Mouse (Mus musculus): ENCODE measurements around the gene Dda1.
"Not testable (repeated sequence)": the region's sequence is repeated elsewhere in the genome, so short reads cannot be mapped to it uniquely, and the experiment has no call there.

Dda1 gene

DNA sequence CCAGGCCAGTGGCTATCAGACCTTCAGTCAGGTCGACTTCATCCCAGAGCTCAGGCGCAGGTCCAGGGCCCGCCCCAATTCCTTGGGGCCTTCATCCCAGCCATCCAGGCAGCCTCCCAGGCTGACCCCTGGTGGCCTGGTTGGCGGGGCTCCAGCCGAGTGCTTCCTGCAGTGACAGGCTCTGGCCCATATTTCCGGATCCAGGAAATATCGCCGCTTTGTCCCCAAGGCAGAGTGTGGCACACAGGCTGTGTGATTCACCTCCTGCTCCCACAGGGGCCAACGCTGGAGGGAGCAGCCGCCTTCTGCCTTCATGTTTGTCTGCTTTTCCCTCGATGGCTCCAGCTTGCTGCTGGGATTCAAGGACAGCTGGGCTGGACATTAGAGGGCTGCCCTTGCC lies 27.5 kb downstream of the Dda1 start:
- no peak for DNase-seq (ENCODE audit: low spot score)

DNA sequence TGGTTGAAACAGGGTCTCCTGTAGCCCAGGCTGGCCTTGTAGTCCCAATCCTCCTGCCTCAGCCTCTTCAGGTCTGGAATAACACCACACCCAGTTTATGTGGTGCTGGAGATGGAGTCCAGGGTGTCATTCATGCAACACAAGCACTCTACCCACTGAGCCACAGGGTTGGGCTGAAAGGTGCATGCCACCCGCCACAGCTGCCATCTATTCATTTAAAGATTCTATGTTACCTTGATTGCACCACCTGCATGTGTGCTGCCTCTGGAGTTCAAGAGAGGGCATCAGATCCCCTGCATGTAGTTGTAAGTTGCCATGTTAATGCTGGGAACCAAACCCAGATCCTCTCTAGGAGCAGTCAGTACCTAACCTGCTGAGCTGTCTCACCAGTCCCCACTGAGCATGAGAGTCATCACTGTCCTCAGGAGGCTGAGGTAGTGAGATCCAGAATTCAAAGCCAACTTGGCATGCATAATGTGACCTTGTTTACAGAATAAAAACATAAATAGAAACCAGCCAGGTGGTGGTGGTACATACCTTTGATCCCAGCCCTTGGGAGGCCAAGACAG lies 28.2 kb downstream of the Dda1 start:
- DNase-seq (ENCODE audit: low spot score): no peak

DNA sequence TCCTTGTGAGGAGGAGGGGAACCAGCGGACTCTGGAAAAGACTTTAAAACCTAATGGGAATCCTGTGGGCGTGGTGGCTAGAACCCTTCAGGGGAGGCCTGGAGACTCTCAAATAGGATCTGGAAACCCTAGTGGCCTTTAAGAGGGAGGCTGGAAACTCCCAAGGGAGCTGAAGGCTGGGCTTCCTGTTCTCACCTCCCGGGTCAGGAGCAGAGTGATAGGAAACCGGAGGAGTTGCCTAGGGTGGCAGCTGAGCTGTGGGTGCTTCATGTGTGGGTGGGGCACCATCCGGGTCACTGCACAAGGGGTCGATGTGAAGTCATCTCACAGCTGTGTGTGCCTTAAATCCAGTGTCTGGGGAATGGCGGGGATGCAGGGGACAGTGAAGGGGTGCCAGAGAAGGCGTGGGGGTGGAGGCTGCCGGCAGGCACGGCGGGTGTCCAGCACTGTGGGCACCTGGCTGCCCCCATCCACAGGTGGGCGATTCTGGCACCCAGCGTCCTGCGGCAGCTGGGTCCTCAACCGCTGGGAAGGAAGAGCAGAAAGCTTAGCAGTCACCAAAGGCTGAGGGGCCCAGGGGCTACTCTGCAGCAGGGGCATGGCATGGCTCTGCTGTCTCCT lies 29.0 kb downstream of the Dda1 start:
- no peak for DNase-seq (ENCODE audit: low spot score)

DNA sequence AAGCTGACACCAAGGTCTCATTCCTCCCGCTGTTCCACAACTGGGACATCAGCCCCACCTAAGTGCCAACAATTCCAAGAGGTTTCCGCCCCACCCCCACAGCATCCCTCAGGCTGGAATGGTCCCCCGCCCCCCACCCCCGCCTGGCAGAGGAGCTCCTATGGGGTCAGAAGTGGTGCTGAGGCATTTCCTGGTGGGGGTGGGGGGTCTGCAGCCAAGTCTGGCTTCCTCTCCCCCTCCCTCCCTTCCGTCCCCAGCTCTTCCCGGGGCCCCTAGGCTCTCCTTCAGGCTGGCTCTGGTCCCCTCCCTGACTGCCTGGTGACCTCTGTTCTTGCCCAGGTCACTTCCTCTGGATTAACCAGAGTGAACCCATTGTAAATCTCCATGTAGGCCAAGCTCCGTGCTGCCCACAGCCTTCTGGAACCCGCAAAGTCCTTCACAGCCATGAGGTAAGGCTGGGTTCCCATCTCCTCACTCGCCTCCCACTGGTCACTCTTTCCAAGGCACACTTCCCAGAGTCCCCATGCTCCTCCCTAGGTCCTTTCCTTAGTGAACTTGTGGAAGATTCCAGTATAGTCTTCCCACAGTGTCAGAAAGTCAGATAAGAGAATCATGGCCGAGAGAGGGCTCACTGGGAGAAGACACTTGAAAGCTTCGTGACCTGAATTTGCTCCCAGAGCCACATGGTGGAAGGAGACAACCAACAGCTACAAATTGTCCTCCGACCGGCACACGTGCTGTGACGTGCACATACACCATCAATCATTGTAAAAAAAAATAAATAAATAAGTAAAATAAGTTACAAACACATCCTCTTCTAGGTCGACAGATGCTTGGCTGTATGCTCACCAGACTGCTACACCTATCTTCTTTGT lies 30.1 kb downstream of the Dda1 start:
- DNase-seq (ENCODE audit: low spot score): no peak

DNA sequence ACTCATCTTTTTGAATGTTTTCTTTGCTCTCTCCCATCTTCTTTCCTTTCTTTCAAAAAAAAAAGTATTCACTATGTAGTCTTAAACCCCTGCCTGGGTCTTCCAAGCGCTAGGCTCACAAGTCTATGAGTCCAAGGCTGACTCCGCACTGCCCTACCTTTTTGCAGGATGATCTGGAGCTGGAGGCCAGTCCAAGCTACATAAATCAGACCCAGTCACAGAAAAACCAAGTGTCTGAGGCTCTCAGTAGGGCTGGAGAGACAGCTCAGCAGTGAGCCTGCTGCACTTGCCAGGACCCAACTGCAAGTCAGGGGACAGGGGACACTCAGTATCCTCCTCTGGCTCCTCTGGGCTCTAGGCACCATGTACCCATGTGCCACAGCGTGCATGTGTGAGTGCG lies 35.4 kb downstream of the Dda1 start:
- no peak for DNase-seq (ENCODE audit: low spot score)

DNA sequence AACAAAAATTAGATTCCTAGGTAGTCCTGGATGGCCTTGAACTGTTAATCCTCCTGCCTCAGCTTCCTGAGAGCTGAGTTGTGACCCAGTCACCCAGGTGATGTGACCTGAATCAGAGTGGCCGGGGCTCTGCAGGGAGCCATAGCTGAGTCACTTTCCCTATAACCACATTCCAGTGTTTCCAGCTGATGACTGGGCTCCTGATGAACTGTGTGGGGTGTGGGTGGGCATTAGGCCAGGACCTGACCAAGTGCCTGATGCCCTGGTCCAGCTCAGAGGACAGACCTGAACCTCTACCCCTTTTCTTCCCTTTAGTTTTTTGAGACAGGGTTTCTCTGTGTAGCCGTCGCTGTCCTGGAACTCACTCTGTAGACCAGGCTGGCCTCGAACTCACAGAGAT lies 36.3 kb downstream of the Dda1 start:
- no peak for DNase-seq (ENCODE audit: low spot score)

DNA sequence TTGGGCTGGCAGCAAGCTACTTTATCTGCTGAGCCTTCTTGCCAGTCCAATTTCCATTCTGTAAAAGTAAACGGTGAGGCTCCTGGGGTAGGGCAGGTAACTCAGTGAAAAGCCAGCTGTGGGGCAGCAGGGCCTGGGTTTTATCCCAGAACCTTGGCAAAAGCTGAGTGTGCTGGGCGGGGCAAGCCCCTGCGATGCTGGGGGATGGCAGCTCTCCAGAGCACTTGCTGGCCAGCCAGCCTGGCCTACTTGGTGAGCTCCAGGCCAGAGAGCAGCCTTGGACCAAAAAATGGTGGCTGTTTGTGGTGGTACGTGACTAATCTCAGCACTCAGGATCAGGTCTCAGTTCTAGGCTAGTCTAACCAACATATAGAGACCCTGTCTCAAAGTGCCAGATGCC lies 37.0 kb downstream of the Dda1 start:
- no peak for DNase-seq (ENCODE audit: low spot score)

DNA sequence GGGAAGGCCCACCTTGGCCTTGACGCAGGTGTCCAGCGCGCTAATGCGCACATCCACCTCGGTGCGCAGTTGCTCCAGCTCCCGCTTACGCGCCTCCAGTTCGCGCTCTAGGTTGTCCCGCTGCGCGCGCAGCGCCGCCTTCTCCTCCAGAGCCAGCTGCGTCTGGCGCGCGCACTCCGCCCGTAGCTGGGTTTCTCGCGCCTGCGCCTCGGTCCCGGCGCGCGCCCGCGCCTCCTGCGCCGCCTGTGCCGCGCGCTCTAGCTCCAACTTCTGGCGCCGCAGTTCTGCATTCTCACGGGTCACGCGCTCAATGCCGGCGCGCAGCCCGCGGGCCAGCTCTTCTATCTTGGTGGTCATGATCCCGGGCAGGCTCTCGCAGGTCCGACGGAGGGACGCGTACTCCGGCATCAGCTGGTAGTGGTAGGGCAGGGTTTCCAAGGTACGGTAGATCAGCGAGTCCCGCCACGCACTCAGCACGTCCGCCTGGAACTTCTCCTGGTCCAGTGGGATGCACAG lies 38.6 kb downstream of the Dda1 start:
- no peak for DNase-seq (ENCODE audit: low spot score)

DNA sequence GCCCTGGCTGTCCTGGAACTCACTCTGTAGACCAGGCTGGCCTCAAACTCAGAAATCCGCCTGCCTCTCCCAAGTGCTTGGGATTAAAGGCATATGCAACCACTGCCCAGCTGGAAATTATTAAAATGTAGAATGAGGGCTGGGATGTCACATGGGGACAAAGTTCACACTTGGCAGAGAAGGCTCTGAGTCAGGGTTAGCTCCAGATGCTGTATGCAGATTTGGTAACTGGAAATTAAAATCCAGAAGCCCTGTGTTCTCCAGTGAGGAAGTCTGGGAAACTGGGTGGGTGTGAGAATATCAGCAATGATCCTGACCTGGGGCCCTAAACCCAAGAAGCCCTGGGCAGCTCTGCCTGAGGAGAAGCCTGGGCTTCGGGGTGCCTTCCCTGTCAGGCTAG lies 40.3 kb downstream of the Dda1 start:
- DNase-seq (ENCODE audit: low spot score): no peak

DNA sequence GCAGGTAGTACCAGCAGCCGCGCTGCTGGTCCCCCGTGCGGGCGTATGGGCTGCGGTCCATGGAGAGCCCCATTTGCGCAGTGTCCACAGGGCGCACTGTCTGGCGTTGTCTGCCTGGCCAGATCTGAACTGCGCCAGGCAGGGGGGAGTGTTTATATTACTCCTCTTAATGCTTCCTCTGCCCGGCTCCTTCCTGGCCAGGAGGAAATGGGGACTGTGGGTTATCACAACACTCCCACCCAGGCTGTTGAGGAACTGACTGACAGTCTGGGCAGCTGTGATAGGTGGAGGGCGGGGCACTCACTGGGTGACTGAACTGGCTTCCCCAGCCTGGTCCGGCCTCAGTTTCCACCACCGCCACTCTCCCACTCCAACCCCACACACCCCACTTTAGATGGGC lies 42.6 kb downstream of the Dda1 start, which contains the start of gene Plvap:
Gene Plvap (minus strand): TSS at position 109 of the 400 bp plus-strand sequence.
- no peak for DNase-seq (ENCODE audit: low spot score)

DNA sequence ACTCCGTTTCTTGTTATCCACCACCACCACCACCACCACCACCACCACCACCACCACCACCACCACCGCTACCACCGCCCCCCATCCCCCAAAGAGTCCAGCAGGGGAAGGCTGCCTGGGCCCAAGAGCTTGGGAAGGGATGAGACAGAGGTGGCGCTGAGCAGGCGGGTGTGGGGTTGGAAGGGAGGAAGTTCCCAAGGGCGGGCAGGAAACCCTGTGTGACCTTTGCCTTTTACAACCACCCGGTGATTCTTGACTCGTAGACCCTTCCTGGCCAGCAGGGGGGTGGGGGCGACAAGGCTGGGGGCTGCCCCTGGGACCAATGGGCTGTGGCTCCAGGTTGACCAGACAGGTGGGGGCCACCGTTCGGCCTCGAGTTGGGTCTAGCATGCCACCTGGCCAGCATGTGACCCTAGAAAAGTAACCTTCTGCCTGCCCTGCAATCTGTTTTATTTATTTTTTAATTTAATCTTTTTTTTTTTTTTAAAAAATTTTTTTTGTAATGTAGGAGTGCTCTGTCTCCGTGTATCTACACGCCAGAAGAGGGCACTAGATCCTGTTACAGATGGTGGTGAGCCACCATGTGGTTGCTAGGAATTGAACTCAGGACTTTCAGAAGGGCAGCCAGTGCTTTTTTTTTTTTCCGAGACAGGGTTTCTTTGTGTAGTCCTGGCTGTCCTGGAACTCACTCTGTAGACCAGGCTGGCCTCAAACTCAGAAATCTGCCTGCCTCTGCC lies 44.2 kb downstream of the Dda1 start:
- DNase-seq (ENCODE audit: low spot score): no peak

DNA sequence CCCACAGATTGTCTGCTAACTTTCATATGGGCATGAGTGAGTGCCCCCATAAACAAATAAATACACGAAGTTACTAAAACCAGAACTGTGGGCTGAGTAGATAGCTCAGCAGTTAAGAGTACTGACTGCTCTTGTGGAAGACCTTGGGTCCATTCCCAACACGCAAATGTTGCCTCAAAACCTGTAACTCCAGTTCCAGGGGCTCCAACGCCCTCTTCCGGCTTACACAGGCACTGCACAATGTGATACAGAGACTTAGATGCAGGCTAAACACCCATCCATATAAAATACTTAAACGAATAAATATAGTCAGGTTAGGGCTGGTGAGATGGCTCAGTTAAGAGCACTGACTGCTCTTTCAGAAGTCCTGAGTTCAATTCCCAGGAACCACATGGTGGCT lies 46.0 kb downstream of the Dda1 start:
- DNase-seq (ENCODE audit: low spot score): no peak

DNA sequence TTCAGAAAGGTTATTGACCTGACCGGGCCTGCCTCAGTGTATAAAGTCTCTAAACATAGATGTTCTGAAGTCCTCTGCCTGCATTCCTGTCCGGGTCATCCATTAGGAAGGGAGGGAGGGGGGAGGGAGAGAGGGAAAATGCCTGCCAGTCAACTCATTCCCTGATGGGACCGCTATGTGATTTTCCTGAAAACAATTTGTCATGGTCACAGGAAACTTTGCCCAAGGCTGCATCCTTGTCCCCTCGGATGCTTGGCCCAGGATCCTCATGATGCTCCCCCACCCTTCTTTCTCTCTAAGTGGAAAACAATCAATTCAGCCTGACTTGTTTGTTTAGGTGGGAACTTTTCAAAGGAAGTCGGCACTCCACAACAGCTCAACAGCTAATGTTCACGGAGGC lies 47.8 kb downstream of the Dda1 start:
- no peak for DNase-seq (ENCODE audit: low spot score)

DNA sequence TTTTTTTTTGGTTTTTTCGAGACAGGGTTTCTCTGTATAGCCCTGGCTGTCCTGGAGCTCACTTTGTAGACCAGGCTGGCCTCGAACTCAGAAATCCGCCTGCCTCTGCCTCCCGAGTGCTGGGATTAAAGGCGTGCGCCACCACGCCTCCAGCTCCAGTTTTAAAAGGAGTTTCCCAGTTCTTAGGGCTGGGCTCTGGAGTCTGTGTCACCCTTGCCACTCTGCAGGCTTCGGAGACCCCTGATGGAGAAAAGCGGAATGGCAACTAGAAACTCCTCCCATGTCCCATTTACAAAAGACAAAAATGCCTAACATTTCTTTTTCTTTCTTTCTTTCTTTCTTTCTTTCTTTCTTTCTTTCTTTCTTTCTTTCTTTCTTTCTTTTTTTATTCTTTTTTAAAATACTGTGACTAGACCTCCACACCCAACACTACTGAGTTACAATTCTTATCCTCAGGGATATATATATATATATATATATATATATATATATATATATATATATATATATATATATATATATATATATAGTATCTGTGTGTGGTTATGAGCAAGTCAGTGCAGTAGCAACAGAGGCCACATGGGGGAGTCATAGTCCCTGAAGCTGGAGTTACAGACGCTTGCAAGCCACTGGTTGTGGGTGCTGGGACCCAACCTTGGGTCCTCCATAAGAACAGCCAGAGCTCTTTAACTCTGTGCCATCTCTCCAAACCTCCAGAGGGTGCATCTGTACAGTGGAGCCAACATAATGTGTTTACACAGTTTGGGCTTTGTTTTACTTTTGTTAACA lies 50.2 kb downstream of the Dda1 start:
- not testable (repeated sequence) for DNase-seq (ENCODE audit: low spot score)

DNA sequence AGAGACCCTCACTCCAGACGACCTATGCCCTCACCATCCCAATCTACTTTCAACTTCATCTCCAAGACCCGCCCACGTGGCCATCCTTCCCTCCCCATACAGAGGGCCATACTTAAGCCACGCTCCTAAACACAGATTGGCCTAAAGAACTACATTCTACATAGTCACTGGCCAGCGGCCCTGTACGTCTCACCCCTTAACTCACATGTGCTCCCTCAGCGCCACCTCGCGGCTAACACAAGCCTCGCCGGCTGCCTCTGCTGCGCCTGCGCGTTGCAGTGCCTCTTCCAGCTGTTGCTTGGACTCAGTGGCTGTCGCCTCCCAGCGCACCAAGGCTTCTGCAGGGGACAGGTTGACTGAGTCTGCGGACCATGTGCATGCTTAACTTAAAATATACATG lies 52.6 kb downstream of the Dda1 start:
- DNase-seq (ENCODE audit: low spot score): peak; percentile 89

DNA sequence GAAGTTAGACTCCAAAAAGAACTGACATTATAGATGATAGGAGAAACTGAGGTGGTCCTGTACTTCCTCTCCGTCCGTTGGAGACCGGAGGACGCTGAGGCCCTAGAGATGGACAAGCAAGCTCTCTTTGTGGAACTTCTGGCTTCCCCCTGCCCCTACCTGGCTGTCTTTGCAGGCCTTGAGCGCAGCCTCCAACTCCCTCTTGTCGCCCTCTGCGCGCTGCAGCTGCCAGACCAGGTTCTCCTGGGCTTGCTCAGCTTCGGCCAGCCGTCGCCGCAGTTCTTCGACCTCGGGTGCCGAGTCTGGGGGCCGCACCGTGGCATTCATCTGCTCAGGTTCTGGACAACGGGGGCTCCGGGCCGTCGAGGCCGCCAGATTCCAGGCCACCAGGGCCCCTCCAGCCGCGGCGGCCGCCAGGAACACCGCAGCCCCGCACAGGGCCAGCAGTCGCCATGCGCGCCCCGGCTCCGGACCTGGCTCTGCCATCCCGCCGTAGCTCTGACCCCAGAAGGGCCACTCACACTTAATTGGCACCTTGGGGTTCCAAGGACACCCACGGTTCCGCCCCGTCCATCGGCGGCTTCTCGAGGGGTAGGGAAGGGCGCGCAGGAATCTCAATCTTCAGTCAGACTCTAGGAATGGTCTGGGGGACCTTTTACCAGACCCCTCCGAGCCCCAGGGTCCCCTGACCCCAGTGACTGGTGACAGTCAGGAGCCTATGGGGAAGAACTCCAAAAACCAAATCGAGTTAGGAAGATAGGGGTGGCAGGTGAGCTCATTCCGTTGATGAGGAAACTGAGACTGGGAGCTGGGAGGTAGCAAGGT lies 56.4 kb downstream of the Dda1 start, which contains the start of gene Ccdc194:
Gene Ccdc194 (minus strand): TSS at position 486 of the 825 bp plus-strand sequence.
- no peak for DNase-seq (ENCODE audit: low spot score)

Measured in urinary bladder, postnatal 10 days (tissue).